In genomic region chr12:103117517-103118193, GRCm38 (mm10) we compare ENCODE assay signal across 19 mouse cellular contexts.
A peak's percentile ranks its signal among the peaks of the same experiment; 100 is the strongest.
DNase-seq lines count a peak whose midpoint lies in the region; ATAC-seq and TF ChIP-seq lines count a peak whose summit lies in the region.
"Had no signal": no experiment of that assay in that cellular context is flagged by ENCODE, and none has a peak within 500 bp of the region (broad histone marks: within the 10 kb centered on the region; RNA-seq: fewer than 3 reads in every experiment).

No protein-coding gene starts in this region.

- TF ChIP-seq EP300 in heart, adult 2 months (IDR thresholded peaks at IDR 0.05; ENCODE audit: insufficient read depth, low read depth, low read length) = no peak

- no peak overlapping the region for H3K4me3 ChIP-seq in hindbrain, embryonic 16.5 days (ENCODE audit: low read length)
- no peak overlapping the region for H3K4me3 ChIP-seq in hindbrain, embryonic 12.5 days
- no peak overlapping the region for H3K4me3 ChIP-seq in heart, adult 2 months
- H3K4me3 ChIP-seq: forebrain, embryonic 10.5 days; midbrain, embryonic 15.5 days; myocyte had no signal

- intact Hi-C loops in heart, adult 2 months (cut with DNase I) = no loop called here

- DNase-seq in layer of hippocampus, adult 9-11 months = peak; percentile 15
- DNase-seq in layer of hippocampus, adult 8-10 months (ENCODE audit: low spot score in 2 of 2) = no peak
- DNase-seq in kidney, postnatal 14 days = peak; percentile 5
- DNase-seq in lung, postnatal 25 days (ENCODE audit: low spot score) = peak; percentile 8
- no peak for DNase-seq in heart, adult 2 months
- DNase-seq: cerebellum, adult 8-10 months; gastrocnemius, postnatal 10 days; heart, adult 11 months; heart, postnatal 4 days; layer of hippocampus, postnatal 36 days; right cerebral cortex, postnatal 25 days; thymus, adult 18-20 months; thymus, postnatal 4 days had no signal

- H3K4me1 ChIP-seq in hindbrain, embryonic 16.5 days (ENCODE audit: control insufficient read depth, insufficient read depth, low read depth, low read length) = no peaks in the 10 kb centered on the region
- H3K4me1 ChIP-seq in hindbrain, embryonic 12.5 days = no peaks in the 10 kb centered on the region
- H3K4me1 ChIP-seq in heart, adult 2 months (ENCODE audit: control insufficient read depth, insufficient read depth, low read length) = no peaks in the 10 kb centered on the region
- H3K4me1 ChIP-seq: midbrain, embryonic 15.5 days had no signal

- no peak overlapping the region for H3K9ac ChIP-seq in hindbrain, embryonic 16.5 days (ENCODE audit: low read depth, low read length)
- H3K9ac ChIP-seq in hindbrain, embryonic 12.5 days = no peak overlapping the region
- no peak overlapping the region for H3K9ac ChIP-seq in heart, adult 2 months (ENCODE audit: low read depth, low read length)
- H3K9ac ChIP-seq: liver, embryonic 14.5 days; midbrain, embryonic 15.5 days had no signal

- H3K27me3 ChIP-seq in hindbrain, embryonic 16.5 days (replicated peaks; ENCODE audit: control insufficient read depth, insufficient read depth, low read length) = no peaks in the 10 kb centered on the region
- no peaks in the 10 kb centered on the region for H3K27me3 ChIP-seq in hindbrain, embryonic 12.5 days
- H3K27me3 ChIP-seq in heart, adult 2 months (ENCODE audit: control insufficient read depth, insufficient read depth, low read length) = no peaks in the 10 kb centered on the region; the same call in 1 of the 2 replicates
- H3K27me3 ChIP-seq: midbrain, embryonic 15.5 days had no signal

- TF ChIP-seq POLR2A in heart, adult 2 months (IDR thresholded peaks at IDR 0.05; ENCODE audit: insufficient read depth, low read depth, low read length) = no peak

- no peak overlapping the region for H3K4me2 ChIP-seq in hindbrain, embryonic 16.5 days (ENCODE audit: low read length)
- H3K4me2 ChIP-seq in hindbrain, embryonic 12.5 days (replicated peaks) = no peak overlapping the region
- H3K4me2 ChIP-seq: midbrain, embryonic 15.5 days had no signal

- no peaks in the 10 kb centered on the region for H3K79me2 ChIP-seq in heart, adult 2 months (replicated peaks; ENCODE audit: control insufficient read depth, insufficient read depth, low read length)

- no peak for TF ChIP-seq CTCF in heart, adult 2 months (IDR thresholded peaks at IDR 0.05)

- peaks cover 11% of the 10 kb centered on the region for H3K36me3 ChIP-seq in hindbrain, embryonic 16.5 days (ENCODE audit: control insufficient read depth, insufficient read depth, low read length)
- H3K36me3 ChIP-seq in hindbrain, embryonic 12.5 days = peaks cover 5% of the 10 kb centered on the region; the same call in 1 of the 2 replicates
- H3K36me3 ChIP-seq in heart, adult 2 months (ENCODE audit: control insufficient read depth, insufficient read depth, low read length) = no peaks in the 10 kb centered on the region
- H3K36me3 ChIP-seq: forebrain, embryonic 10.5 days had no signal

- 0 out of 2 replicates have a peak, but pooled peaks have one; percentile 56 for ATAC-seq in hindbrain, embryonic 16.5 days
- ATAC-seq in hindbrain, embryonic 12.5 days (ENCODE audit: low FRiP score) = no peak
- ATAC-seq: midbrain, embryonic 15.5 days had no signal

- no peaks in the 10 kb centered on the region for H3K9me3 ChIP-seq in hindbrain, embryonic 16.5 days (ENCODE audit: control insufficient read depth, low read length)
- H3K9me3 ChIP-seq in hindbrain, embryonic 12.5 days (replicated peaks) = no peaks in the 10 kb centered on the region
- H3K9me3 ChIP-seq: forebrain, embryonic 10.5 days; midbrain, embryonic 15.5 days had no signal

- WGBS in hindbrain, embryonic 16.5 days = 50% methylated on average over 10 of the region's 10 CpGs
- WGBS in hindbrain, embryonic 12.5 days = 59% methylated on average over 10 of the region's 10 CpGs
- 77% methylated on average over 10 of the region's 10 CpGs for WGBS in heart, adult 2 months

- no peak overlapping the region for H3K27ac ChIP-seq in hindbrain, embryonic 16.5 days (ENCODE audit: low read depth, low read length)
- no peak overlapping the region for H3K27ac ChIP-seq in hindbrain, embryonic 12.5 days
- no peak overlapping the region for H3K27ac ChIP-seq in heart, adult 2 months
- H3K27ac ChIP-seq: forebrain, embryonic 10.5 days; liver, embryonic 14.5 days; midbrain, embryonic 15.5 days had no signal

Comparison
In these comparisons a context has a peak if more than half of its experiments do, and no peak if none do; other contexts are left out.
1. DNase-seq: peak in layer of hippocampus, adult 9-11 months (single experiment), kidney, postnatal 14 days (single experiment) and lung, postnatal 25 days (single experiment); none in layer of hippocampus, adult 8-10 months (0 of 2) and heart, adult 2 months (0 of 2).